Mouse (Mus musculus): Measurements from ENCODE around the gene Zfp385a. TPM values are rescaled to one million over a fixed set of nuclear protein-coding genes. Genes with fewer than 3 reads are reported as not detected.

Zfp385a gene
- polyA plus RNA-seq, 1 experiment from 2014 or later = 7.5 TPM

- no peak for DNase-seq (ENCODE audit: low spot score)
- no peaks in the 10 kb centered on the region for H3K27me3 ChIP-seq (replicated peaks; ENCODE audit: control insufficient read depth, insufficient read depth, low read length)
- H3K9me3 ChIP-seq (ENCODE audit: control insufficient read depth, low read length) = no peaks in the 10 kb centered on the region
- no peak overlapping the region for H3K9ac ChIP-seq (ENCODE audit: low read length)
- H3K4me2 ChIP-seq (ENCODE audit: low read length) = peak overlapping the region; percentile 25; the same call in 1 of the 2 replicates
- H3K36me3 ChIP-seq (ENCODE audit: control insufficient read depth, insufficient read depth, low read length) = no peaks in the 10 kb centered on the region
- WGBS = 25% methylated on average over 8 of the region's 8 CpGs
- no peak overlapping the region for H3K4me3 ChIP-seq (ENCODE audit: low read depth, low read length)
- peaks cover 34% of the 10 kb centered on the region for H3K4me1 ChIP-seq (replicated peaks; ENCODE audit: control insufficient read depth, insufficient read depth, low read length)
- peak overlapping the region; percentile 87 for H3K27ac ChIP-seq (ENCODE audit: low read depth)
- ATAC-seq (replicated peaks; ENCODE audit: low FRiP score, low TSS enrichment, low read depth) = peak; percentile 48; the same call in 1 of the 2 replicates
Measured at GRCm38 (mm10) chr15:103376837-103377269, 37.0 kb upstream of the Zfp385a start.

GRCm38 (mm10) chr15:103375112-103375800, 35.4 kb upstream of the Zfp385a start:
- no peaks in the 10 kb centered on the region for H3K36me3 ChIP-seq (ENCODE audit: control insufficient read depth, insufficient read depth, low read length)
- H3K4me1 ChIP-seq (replicated peaks; ENCODE audit: control insufficient read depth, insufficient read depth, low read length) = peaks cover 42% of the 10 kb centered on the region
- 87% methylated on average over 4 of the region's 4 CpGs for WGBS
- H3K27me3 ChIP-seq (replicated peaks; ENCODE audit: control insufficient read depth, insufficient read depth, low read length) = no peaks in the 10 kb centered on the region
- no peaks in the 10 kb centered on the region for H3K9me3 ChIP-seq (ENCODE audit: control insufficient read depth, low read length)
- no peak overlapping the region for H3K27ac ChIP-seq (ENCODE audit: low read depth)
- no peak overlapping the region for H3K4me2 ChIP-seq (ENCODE audit: low read length)
- H3K4me3 ChIP-seq (ENCODE audit: low read depth, low read length) = no peak overlapping the region
- no peak overlapping the region for H3K9ac ChIP-seq (ENCODE audit: low read length)
- DNase-seq (ENCODE audit: low spot score) = no peak
- no peak for ATAC-seq (replicated peaks; ENCODE audit: low FRiP score, low TSS enrichment, low read depth)

GRCm38 (mm10) chr15:103372461-103372860, 32.6 kb upstream of the Zfp385a start:
- H3K27ac ChIP-seq (ENCODE audit: low read depth) = no peak overlapping the region
- H3K4me2 ChIP-seq (ENCODE audit: low read length) = no peak overlapping the region
- no peaks in the 10 kb centered on the region for H3K36me3 ChIP-seq (ENCODE audit: control insufficient read depth, insufficient read depth, low read length)
- H3K4me3 ChIP-seq (ENCODE audit: low read depth, low read length) = no peak overlapping the region
- DNase-seq (ENCODE audit: low spot score) = no peak
- H3K9me3 ChIP-seq (ENCODE audit: control insufficient read depth, low read length) = no peaks in the 10 kb centered on the region
- H3K9ac ChIP-seq (ENCODE audit: low read length) = no peak overlapping the region
- no peak for ATAC-seq (replicated peaks; ENCODE audit: low FRiP score, low TSS enrichment, low read depth)
- peaks cover 32% of the 10 kb centered on the region for H3K4me1 ChIP-seq (replicated peaks; ENCODE audit: control insufficient read depth, insufficient read depth, low read length)
- no peaks in the 10 kb centered on the region for H3K27me3 ChIP-seq (replicated peaks; ENCODE audit: control insufficient read depth, insufficient read depth, low read length)

- Histone ChIP-seq H3K9me3 (ENCODE audit: control insufficient read depth, low read length) (no peaks in the 10 kb centered on the region), H3K4me3 (ENCODE audit: low read depth, low read length) (no peak overlapping the region), H3K27me3 (replicated peaks; ENCODE audit: control insufficient read depth, insufficient read depth, low read length) (no peaks in the 10 kb centered on the region), H3K9ac (ENCODE audit: low read length) (no peak overlapping the region), H3K27ac (ENCODE audit: low read depth) (no peak overlapping the region), H3K36me3 (ENCODE audit: control insufficient read depth, insufficient read depth, low read length) (no peaks in the 10 kb centered on the region), H3K4me2 (ENCODE audit: low read length) (no peak overlapping the region), H3K4me1 (replicated peaks; ENCODE audit: control insufficient read depth, insufficient read depth, low read length) (peaks cover 31% of the 10 kb centered on the region)
- ATAC-seq (replicated peaks; ENCODE audit: low FRiP score, low TSS enrichment, low read depth) (no peak), DNase-seq (ENCODE audit: low spot score) (no peak)
- 89% methylated on average over 1 of the region's 1 CpGs for WGBS
Measured at GRCm38 (mm10) chr15:103371741-103372140, 31.8 kb upstream of the Zfp385a start.

- H3K27me3 ChIP-seq (replicated peaks; ENCODE audit: control insufficient read depth, insufficient read depth, low read length) = no peaks in the 10 kb centered on the region
- 23% methylated on average over 2 of the region's 2 CpGs for whole genome bisulfite sequencing
- ATAC-seq (replicated peaks; ENCODE audit: low FRiP score, low TSS enrichment, low read depth) = no peak
- DNase-seq (ENCODE audit: low spot score) = no peak
- no peak overlapping the region for H3K9ac ChIP-seq (ENCODE audit: low read length)
- H3K27ac ChIP-seq (ENCODE audit: low read depth) = no peak overlapping the region
- H3K4me2 ChIP-seq (ENCODE audit: low read length) = no peak overlapping the region
- no peaks in the 10 kb centered on the region for H3K9me3 ChIP-seq (ENCODE audit: control insufficient read depth, low read length)
- H3K4me1 ChIP-seq (replicated peaks; ENCODE audit: control insufficient read depth, insufficient read depth, low read length) = peaks cover 26% of the 10 kb centered on the region
- H3K4me3 ChIP-seq (ENCODE audit: low read depth, low read length) = no peak overlapping the region
- no peaks in the 10 kb centered on the region for H3K36me3 ChIP-seq (ENCODE audit: control insufficient read depth, insufficient read depth, low read length)
Measured at GRCm38 (mm10) chr15:103371208-103371607, 31.3 kb upstream of the Zfp385a start.

GRCm38 (mm10) chr15:103370462-103370861, 30.6 kb upstream of the Zfp385a start:
- Histone ChIP-seq H3K27me3 (replicated peaks; ENCODE audit: control insufficient read depth, insufficient read depth, low read length) (no peaks in the 10 kb centered on the region), H3K4me3 (ENCODE audit: low read depth, low read length) (no peak overlapping the region), H3K36me3 (ENCODE audit: control insufficient read depth, insufficient read depth, low read length) (no peaks in the 10 kb centered on the region), H3K4me1 (replicated peaks; ENCODE audit: control insufficient read depth, insufficient read depth, low read length) (peaks cover 21% of the 10 kb centered on the region), H3K9ac (ENCODE audit: low read length) (no peak overlapping the region), H3K4me2 (ENCODE audit: low read length) (no peak overlapping the region), H3K9me3 (ENCODE audit: control insufficient read depth, low read length) (no peaks in the 10 kb centered on the region), H3K27ac (ENCODE audit: low read depth) (no peak overlapping the region)
- DNase-seq (ENCODE audit: low spot score) (no peak), ATAC-seq (replicated peaks; ENCODE audit: low FRiP score, low TSS enrichment, low read depth) (no peak)
- WGBS = 37% methylated on average over 4 of the region's 4 CpGs

- H3K9ac ChIP-seq (ENCODE audit: low read length) = no peak overlapping the region
- no peak for DNase-seq (ENCODE audit: low spot score)
- ATAC-seq (replicated peaks; ENCODE audit: low FRiP score, low TSS enrichment, low read depth) = no peak
- H3K4me1 ChIP-seq (replicated peaks; ENCODE audit: control insufficient read depth, insufficient read depth, low read length) = peaks cover 33% of the 10 kb centered on the region
- H3K4me2 ChIP-seq (ENCODE audit: low read length) = no peak overlapping the region
- H3K36me3 ChIP-seq (ENCODE audit: control insufficient read depth, insufficient read depth, low read length) = no peaks in the 10 kb centered on the region
- H3K27me3 ChIP-seq (replicated peaks; ENCODE audit: control insufficient read depth, insufficient read depth, low read length) = no peaks in the 10 kb centered on the region
- H3K9me3 ChIP-seq (ENCODE audit: control insufficient read depth, low read length) = no peaks in the 10 kb centered on the region
- no peak overlapping the region for H3K4me3 ChIP-seq (ENCODE audit: low read depth, low read length)
- no peak overlapping the region for H3K27ac ChIP-seq (ENCODE audit: low read depth)
- 69% methylated on average over 1 of the region's 1 CpGs for WGBS
Measured at GRCm38 (mm10) chr15:103369123-103369522, 29.2 kb upstream of the Zfp385a start.

GRCm38 (mm10) chr15:103368179-103368940, 28.5 kb upstream of the Zfp385a start:
- H3K9me3 ChIP-seq (ENCODE audit: control insufficient read depth, low read length) = no peaks in the 10 kb centered on the region
- H3K27ac ChIP-seq (ENCODE audit: low read depth) = peak overlapping the region; percentile 89; the same call in 1 of the 2 replicates
- no peaks in the 10 kb centered on the region for H3K27me3 ChIP-seq (replicated peaks; ENCODE audit: control insufficient read depth, insufficient read depth, low read length)
- WGBS = 69% methylated on average over 4 of the region's 4 CpGs
- H3K4me1 ChIP-seq (replicated peaks; ENCODE audit: control insufficient read depth, insufficient read depth, low read length) = peaks cover 34% of the 10 kb centered on the region
- no peaks in the 10 kb centered on the region for H3K36me3 ChIP-seq (ENCODE audit: control insufficient read depth, insufficient read depth, low read length)
- ATAC-seq (replicated peaks; ENCODE audit: low FRiP score, low TSS enrichment, low read depth) = no peak
- no peak for DNase-seq (ENCODE audit: low spot score)
- H3K4me3 ChIP-seq (ENCODE audit: low read depth, low read length) = no peak overlapping the region
- H3K9ac ChIP-seq (ENCODE audit: low read length) = no peak overlapping the region
- no peak overlapping the region for H3K4me2 ChIP-seq (ENCODE audit: low read length)

All from intestine, embryonic 14.5 days (tissue).